Mouse (Mus musculus) liver, embryonic 15.5 days (tissue): ENCODE measurements at regions not wholly inside any gene's neighbourhood (a gene's known extent, or its start where the extent isn't known, plus 50 kb on each side); places are given as distances from the start of the nearest gene placed in this dataset.

Source experiments
- ATAC-seq: fragments of 200-750 bp; cut with Nextera tagmentation; 2 replicates; pipeline ENCODE4 v1.8.0; 2017; ENCODE audit warnings: moderate number of reproducible peaks, mild to moderate bottlenecking, moderate library complexity; ENCODE audit not compliant: insufficient read depth
- H3K27ac ChIP-seq: fragments of 300-500 bp; sonication (generic); replicated peaks from 2 replicates; pipeline ENCODE4 v1.5.1; 2015; ENCODE audit warnings: mild to moderate bottlenecking, inconsistent platforms
- H3K27me3 ChIP-seq: fragments of 300-500 bp; sonication (generic); 2 replicates; pipeline ENCODE4 v1.6.1; 2015; ENCODE audit warnings: mild to moderate bottlenecking, inconsistent platforms
- H3K36me3 ChIP-seq: fragments of 300-500 bp; sonication (generic); replicated peaks from 2 replicates; pipeline ENCODE4 v1.6.1; 2015; ENCODE audit warnings: moderate library complexity, mild to moderate bottlenecking, inconsistent platforms
- H3K4me1 ChIP-seq: fragments of 300-500 bp; sonication (generic); replicated peaks from 2 replicates; pipeline ENCODE4 v1.6.1; 2015; ENCODE audit warnings: inconsistent platforms
- H3K4me2 ChIP-seq: fragments of 300-500 bp; sonication (generic); 2 replicates; pipeline ENCODE4 v1.6.1; 2015; ENCODE audit warnings: moderate library complexity, mild to moderate bottlenecking, inconsistent platforms
- H3K4me3 ChIP-seq: fragments of 300-500 bp; sonication (generic); replicated peaks from 2 replicates; pipeline ENCODE4 v1.5.1; 2015; ENCODE audit warnings: mild to moderate bottlenecking, inconsistent platforms
- H3K9ac ChIP-seq: fragments of 300-500 bp; sonication (generic); 2 replicates; pipeline ENCODE4 v1.6.1; 2015; ENCODE audit warnings: moderate library complexity, mild to moderate bottlenecking, inconsistent platforms
- H3K9me3 ChIP-seq: fragments of 300-500 bp; sonication (generic); replicated peaks from 2 replicates; pipeline ENCODE4 v1.6.1; 2016; ENCODE audit warnings: inconsistent platforms
- WGBS: fragments of 180-500 bp; shearing (Covaris S2); methylation state at CpG from one replicate; pipeline ENCODE4 v1.1.7; 2015; ENCODE audit warnings: mixed read lengths; ENCODE audit not compliant: insufficient replicate concordance; 5-methylcytosine and 5-hydroxymethylcytosine counted together

DNA sequence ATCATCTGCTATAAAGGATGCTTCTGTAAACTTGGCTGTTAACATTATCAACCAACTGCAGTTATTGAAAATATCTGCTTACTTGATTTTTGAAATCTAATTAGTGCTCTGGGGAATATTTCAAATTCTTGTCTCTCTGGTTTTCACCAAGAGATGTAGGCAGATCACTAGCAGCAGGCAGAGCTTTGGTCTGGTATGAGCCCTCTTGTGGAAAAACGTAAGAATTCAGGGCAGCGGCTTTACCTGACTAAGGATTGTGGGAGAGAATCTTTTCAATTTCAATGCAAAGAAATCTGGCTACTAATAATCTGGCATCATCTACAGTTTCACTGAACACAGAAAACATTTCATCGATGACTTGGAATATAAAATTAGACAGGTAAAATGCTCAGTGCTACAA is 81.2 kb upstream of the Plppr4 start:
- H3K4me2 ChIP-seq: no peak overlapping the region
- no peak overlapping the region for H3K27ac ChIP-seq
- H3K9ac ChIP-seq: no peak overlapping the region
- no peaks in the 10 kb centered on the region for H3K27me3 ChIP-seq
- H3K36me3 ChIP-seq: no peaks in the 10 kb centered on the region
- WGBS: 64% methylated on average over 3 of the region's 3 CpGs
- H3K4me3 ChIP-seq: no peak overlapping the region
- ATAC-seq: no peak
- H3K4me1 ChIP-seq: peaks cover 3% of the 10 kb centered on the region
- no peaks in the 10 kb centered on the region for H3K9me3 ChIP-seq

DNA sequence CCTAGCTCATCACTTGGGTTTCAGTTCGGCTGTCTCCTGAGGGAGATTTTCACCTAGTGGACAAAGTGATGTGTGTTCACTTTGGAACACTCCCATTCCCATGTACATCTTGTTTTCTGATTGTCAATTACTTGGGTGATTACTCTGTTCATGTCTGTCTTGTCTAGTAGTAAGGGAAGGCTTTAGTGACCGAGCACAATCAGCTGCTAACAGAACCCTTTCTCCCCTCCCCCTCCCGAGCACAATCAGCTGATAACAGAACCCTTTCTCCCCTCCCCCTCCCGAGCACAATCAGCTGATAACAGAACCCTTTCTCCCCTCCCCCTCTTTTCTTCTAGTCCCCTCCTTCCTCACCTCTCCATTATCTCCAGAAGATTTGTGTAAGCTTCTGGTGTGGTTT is 79.6 kb upstream of the Plppr4 start:
- WGBS: 13% methylated on average over 4 of the region's 4 CpGs
- peak overlapping the region; percentile 27; the same call in 1 of the 2 replicates for H3K4me2 ChIP-seq

DNA sequence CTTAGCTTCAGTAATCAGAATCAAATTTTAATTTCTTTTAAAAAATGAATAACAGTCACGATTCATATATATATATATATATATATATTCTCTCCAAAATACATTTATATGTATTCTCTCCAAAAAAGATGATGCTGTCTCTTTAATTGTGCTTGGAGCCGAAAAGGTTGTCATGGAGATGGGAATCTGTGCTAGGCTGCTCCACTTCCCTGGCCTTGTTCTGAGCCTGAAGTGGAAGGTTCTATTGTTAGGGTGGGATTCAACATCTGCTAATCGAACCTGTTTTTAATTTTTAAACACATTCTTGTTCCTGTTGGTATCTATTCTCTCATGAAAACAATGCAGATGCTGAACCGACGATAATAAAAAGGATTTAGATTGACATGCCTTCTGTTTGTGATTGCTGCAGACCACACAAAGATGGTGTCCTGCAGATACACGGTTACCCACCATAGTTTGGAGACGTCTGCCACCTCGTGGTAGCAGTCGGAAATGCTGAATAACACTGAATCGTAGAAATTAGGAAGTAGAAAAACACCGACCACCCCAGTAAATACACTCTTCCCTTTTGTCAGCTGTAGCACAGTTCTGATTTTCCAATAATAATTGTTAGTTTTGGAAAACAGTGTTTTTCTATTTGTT is 77.9 kb upstream of the Plppr4 start:
- no peak overlapping the region for H3K4me3 ChIP-seq
- no peaks in the 10 kb centered on the region for H3K27me3 ChIP-seq
- H3K4me1 ChIP-seq: peaks cover 3% of the 10 kb centered on the region
- H3K27ac ChIP-seq: no peak overlapping the region
- no peak for ATAC-seq
- no peak overlapping the region for H3K4me2 ChIP-seq
- no peak overlapping the region for H3K9ac ChIP-seq
- H3K9me3 ChIP-seq: no peaks in the 10 kb centered on the region
- 14% methylated on average over 11 of the region's 11 CpGs for WGBS
- H3K36me3 ChIP-seq: no peaks in the 10 kb centered on the region

More for the DNA sequence above, 79.6 kb upstream of the Plppr4 start:
- Histone ChIP-seq H3K4me3 (no peak overlapping the region), H3K27ac (no peak overlapping the region), H3K9ac (no peak overlapping the region), H3K36me3 (no peaks in the 10 kb centered on the region), H3K4me1 (peaks cover 3% of the 10 kb centered on the region), H3K27me3 (no peaks in the 10 kb centered on the region), H3K9me3 (no peaks in the 10 kb centered on the region)
- ATAC-seq: peak; percentile 72

DNA sequence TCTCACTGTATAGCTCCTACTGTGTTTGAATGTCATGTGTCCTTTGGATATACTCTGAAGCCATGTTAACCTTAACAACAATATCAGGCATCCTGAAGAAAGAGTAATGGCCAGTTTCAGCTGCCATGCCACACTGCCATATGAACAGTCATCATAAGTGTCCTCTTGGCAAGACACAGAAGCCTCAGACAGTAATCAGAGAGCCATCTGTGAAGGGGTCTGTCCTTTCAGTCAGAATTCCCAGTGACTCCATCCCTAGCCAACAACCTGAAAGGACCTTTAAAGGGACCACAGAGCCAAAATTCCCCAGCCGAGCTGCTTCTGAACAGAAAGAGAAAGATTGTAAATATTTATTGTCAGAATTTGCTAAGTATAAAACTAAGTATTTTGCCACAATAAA is 63.9 kb upstream of the Plppr4 start:
- no peak overlapping the region for H3K4me3 ChIP-seq
- no peak overlapping the region for H3K9ac ChIP-seq
- H3K27me3 ChIP-seq: no peaks in the 10 kb centered on the region
- H3K4me2 ChIP-seq: no peak overlapping the region
- no peak overlapping the region for H3K27ac ChIP-seq
- no peaks in the 10 kb centered on the region for H3K9me3 ChIP-seq
- 59% methylated on average over 1 of the region's 1 CpGs for WGBS
- H3K36me3 ChIP-seq: no peaks in the 10 kb centered on the region
- H3K4me1 ChIP-seq: no peaks in the 10 kb centered on the region
- ATAC-seq: no peak

DNA sequence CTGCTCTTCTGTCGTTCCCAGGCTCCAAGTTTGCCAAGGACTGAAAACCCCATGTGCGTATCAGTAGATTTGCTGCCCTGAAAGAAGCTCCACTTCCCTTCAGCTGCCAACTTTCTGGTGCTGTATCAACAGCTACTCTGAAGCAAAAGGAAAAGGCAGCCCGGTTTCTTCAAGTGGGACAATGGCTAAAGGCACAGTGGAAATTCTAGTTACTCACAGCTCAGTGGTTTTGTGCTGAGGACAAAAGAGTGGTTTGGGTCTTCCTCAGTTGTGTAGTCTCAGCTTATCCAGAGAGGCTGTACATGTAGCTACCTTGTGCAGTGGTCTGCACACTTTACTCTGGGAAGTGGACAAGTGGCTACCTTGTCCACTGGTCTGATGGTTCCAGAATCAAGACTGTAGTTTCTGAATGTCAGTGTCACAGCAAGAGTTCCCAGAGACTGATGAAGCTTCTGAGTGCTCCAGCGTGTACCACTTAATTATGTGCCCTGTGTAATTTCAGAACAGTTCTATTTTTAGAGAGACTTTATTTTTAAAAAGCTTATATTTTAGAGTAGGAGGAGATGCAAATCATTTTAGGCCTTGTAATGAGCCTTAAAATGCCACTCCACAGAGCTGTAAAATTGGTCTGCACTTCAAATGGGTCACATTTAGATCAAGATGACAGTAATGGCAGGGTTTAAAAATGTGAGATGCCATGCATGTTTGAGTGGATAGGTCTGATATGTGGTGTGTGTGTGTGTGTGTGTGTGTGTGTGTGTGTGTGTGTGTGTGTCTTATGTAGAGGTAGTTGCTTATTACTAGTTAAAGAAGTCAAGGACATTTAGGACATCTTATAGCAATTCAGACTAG is 52.4 kb upstream of the Plppr4 start:
- Histone ChIP-seq H3K27me3 (no peaks in the 10 kb centered on the region), H3K9ac (no peak overlapping the region)
- no peak for ATAC-seq

More for the DNA sequence above, 52.4 kb upstream of the Plppr4 start:
- H3K4me2 ChIP-seq: no peak overlapping the region
- no peaks in the 10 kb centered on the region for H3K4me1 ChIP-seq
- H3K27ac ChIP-seq: no peak overlapping the region
- no peaks in the 10 kb centered on the region for H3K9me3 ChIP-seq
- 51% methylated on average over 4 of the region's 4 CpGs for WGBS
- no peaks in the 10 kb centered on the region for H3K36me3 ChIP-seq
- H3K4me3 ChIP-seq: no peak overlapping the region
